Mouse (Mus musculus): Measurements from ENCODE around the gene Prdm11. TPM values are rescaled to one million over a fixed set of nuclear protein-coding genes. Genes with fewer than 3 reads are reported as not detected.
A peak's percentile ranks its signal among the peaks of the same experiment; 100 is the strongest.

The Prdm11 gene
- polyA plus RNA-seq (2012; rRNA removed), result 4.3 and 4.4 TPM in 2 replicates

- H3K4me1 ChIP-seq (ENCODE audit: control insufficient read depth, insufficient read depth, low read length), result peaks cover 12% of the 10 kb centered on the region
- H3K4me3 ChIP-seq (ENCODE audit: control insufficient read depth, low read depth, low read length), result peak within 1 kb of the TSS; percentile 85
- peak within 1 kb of the TSS; percentile 63 for H3K27ac ChIP-seq (ENCODE audit: control insufficient read depth, insufficient read depth, low read depth, low read length)
- no peaks in the 10 kb centered on the region for H3K27me3 ChIP-seq (ENCODE audit: control insufficient read depth, insufficient read depth, low read length)
- TF ChIP-seq POLR2A (IDR thresholded peaks at IDR 0.05; ENCODE audit: control insufficient read depth, low read depth, low read length) (no peak; the same call in 1 of the 2 replicates), CTCF (IDR thresholded peaks at IDR 0.05; ENCODE audit: control insufficient read depth, insufficient read depth, insufficient replicate concordance, low read depth, low read length) (no peak)
- no peaks in the 10 kb centered on the region for H3K36me3 ChIP-seq (ENCODE audit: control insufficient read depth, insufficient read depth, low read length)
Measured at GRCm38 (mm10) chr2:93045818-93046508, at the start of gene Prdm11. Gene Prdm11, minus strand, starts transcription at chr2:93046167.

GRCm38 (mm10) chr2:93092347-93092746 lies 46.4 kb upstream of the Prdm11 start:
- H3K27me3 ChIP-seq (ENCODE audit: control insufficient read depth, insufficient read depth, low read length), result no peaks in the 10 kb centered on the region
- H3K27ac ChIP-seq (ENCODE audit: control insufficient read depth, insufficient read depth, low read depth, low read length), result no peak overlapping the region
- H3K4me1 ChIP-seq (ENCODE audit: control insufficient read depth, insufficient read depth, low read length), result no peaks in the 10 kb centered on the region
- no peaks in the 10 kb centered on the region for H3K36me3 ChIP-seq (ENCODE audit: control insufficient read depth, insufficient read depth, low read length)
- TF ChIP-seq POLR2A (IDR thresholded peaks at IDR 0.05; ENCODE audit: control insufficient read depth, low read depth, low read length) (no peak), CTCF (IDR thresholded peaks at IDR 0.05; ENCODE audit: control insufficient read depth, insufficient read depth, insufficient replicate concordance, low read depth, low read length) (no peak)
- no peak overlapping the region for H3K4me3 ChIP-seq (ENCODE audit: control insufficient read depth, low read depth, low read length)

GRCm38 (mm10) chr2:93091679-93092078 lies 45.7 kb upstream of the Prdm11 start:
- H3K4me3 ChIP-seq (ENCODE audit: control insufficient read depth, low read depth, low read length), result no peak overlapping the region
- H3K27ac ChIP-seq (ENCODE audit: control insufficient read depth, insufficient read depth, low read depth, low read length), result no peak overlapping the region
- TF ChIP-seq POLR2A (IDR thresholded peaks at IDR 0.05; ENCODE audit: control insufficient read depth, low read depth, low read length) (no peak), CTCF (IDR thresholded peaks at IDR 0.05; ENCODE audit: control insufficient read depth, insufficient read depth, insufficient replicate concordance, low read depth, low read length) (no peak)
- no peaks in the 10 kb centered on the region for H3K27me3 ChIP-seq (ENCODE audit: control insufficient read depth, insufficient read depth, low read length)
- H3K36me3 ChIP-seq (ENCODE audit: control insufficient read depth, insufficient read depth, low read length), result no peaks in the 10 kb centered on the region
- no peaks in the 10 kb centered on the region for H3K4me1 ChIP-seq (ENCODE audit: control insufficient read depth, insufficient read depth, low read length)

GRCm38 (mm10) chr2:93089379-93090089 lies 43.6 kb upstream of the Prdm11 start:
- TF ChIP-seq CTCF (IDR thresholded peaks at IDR 0.05; ENCODE audit: control insufficient read depth, insufficient read depth, insufficient replicate concordance, low read depth, low read length) (no peak), POLR2A (IDR thresholded peaks at IDR 0.05; ENCODE audit: control insufficient read depth, low read depth, low read length) (no peak)
- no peaks in the 10 kb centered on the region for H3K36me3 ChIP-seq (ENCODE audit: control insufficient read depth, insufficient read depth, low read length)
- no peak overlapping the region for H3K4me3 ChIP-seq (ENCODE audit: control insufficient read depth, low read depth, low read length)
- H3K27ac ChIP-seq (ENCODE audit: control insufficient read depth, insufficient read depth, low read depth, low read length), result no peak overlapping the region
- no peaks in the 10 kb centered on the region for H3K27me3 ChIP-seq (ENCODE audit: control insufficient read depth, insufficient read depth, low read length)
- H3K4me1 ChIP-seq (ENCODE audit: control insufficient read depth, insufficient read depth, low read length), result no peaks in the 10 kb centered on the region

GRCm38 (mm10) chr2:93088006-93088405 lies 42.0 kb upstream of the Prdm11 start:
- Histone ChIP-seq H3K27me3 (ENCODE audit: control insufficient read depth, insufficient read depth, low read length) (no peaks in the 10 kb centered on the region), H3K36me3 (ENCODE audit: control insufficient read depth, insufficient read depth, low read length) (no peaks in the 10 kb centered on the region), H3K4me3 (ENCODE audit: control insufficient read depth, low read depth, low read length) (no peak overlapping the region), H3K27ac (ENCODE audit: control insufficient read depth, insufficient read depth, low read depth, low read length) (no peak overlapping the region), H3K4me1 (ENCODE audit: control insufficient read depth, insufficient read depth, low read length) (no peaks in the 10 kb centered on the region)
- TF ChIP-seq POLR2A (IDR thresholded peaks at IDR 0.05; ENCODE audit: control insufficient read depth, low read depth, low read length) (no peak), CTCF (IDR thresholded peaks at IDR 0.05; ENCODE audit: control insufficient read depth, insufficient read depth, insufficient replicate concordance, low read depth, low read length) (no peak)

- Histone ChIP-seq H3K27ac (ENCODE audit: control insufficient read depth, insufficient read depth, low read depth, low read length) (no peak overlapping the region), H3K27me3 (ENCODE audit: control insufficient read depth, insufficient read depth, low read length) (no peaks in the 10 kb centered on the region), H3K4me3 (ENCODE audit: control insufficient read depth, low read depth, low read length) (no peak overlapping the region), H3K36me3 (ENCODE audit: control insufficient read depth, insufficient read depth, low read length) (no peaks in the 10 kb centered on the region), H3K4me1 (ENCODE audit: control insufficient read depth, insufficient read depth, low read length) (no peaks in the 10 kb centered on the region)
- TF ChIP-seq POLR2A (IDR thresholded peaks at IDR 0.05; ENCODE audit: control insufficient read depth, low read depth, low read length) (no peak), CTCF (IDR thresholded peaks at IDR 0.05; ENCODE audit: control insufficient read depth, insufficient read depth, insufficient replicate concordance, low read depth, low read length) (no peak)
Measured at GRCm38 (mm10) chr2:93085291-93086027, 39.5 kb upstream of the Prdm11 start.

- no peaks in the 10 kb centered on the region for H3K27me3 ChIP-seq (ENCODE audit: control insufficient read depth, insufficient read depth, low read length)
- H3K36me3 ChIP-seq (ENCODE audit: control insufficient read depth, insufficient read depth, low read length), result no peaks in the 10 kb centered on the region
- H3K4me3 ChIP-seq (ENCODE audit: control insufficient read depth, low read depth, low read length), result no peak overlapping the region
- TF ChIP-seq POLR2A (IDR thresholded peaks at IDR 0.05; ENCODE audit: control insufficient read depth, low read depth, low read length), result no peak
- no peak overlapping the region for H3K27ac ChIP-seq (ENCODE audit: control insufficient read depth, insufficient read depth, low read depth, low read length)
- no peaks in the 10 kb centered on the region for H3K4me1 ChIP-seq (ENCODE audit: control insufficient read depth, insufficient read depth, low read length)
Measured at GRCm38 (mm10) chr2:93084481-93084880, 38.5 kb upstream of the Prdm11 start.

All from testis, adult 2 months (tissue).